Mouse (Mus musculus): ENCODE measurements around the gene Nhp2. TPM values are rescaled to one million over a fixed set of nuclear protein-coding genes. Genes with fewer than 3 reads are reported as not detected.
"Not testable (repeated sequence)": the region's sequence is repeated elsewhere in the genome, so short reads cannot be mapped to it uniquely, and the experiment has no call there.

The Nhp2 gene
- total RNA-seq, 2 experiments from 2014 or later, result 60.2 to 60.4 TPM

DNA sequence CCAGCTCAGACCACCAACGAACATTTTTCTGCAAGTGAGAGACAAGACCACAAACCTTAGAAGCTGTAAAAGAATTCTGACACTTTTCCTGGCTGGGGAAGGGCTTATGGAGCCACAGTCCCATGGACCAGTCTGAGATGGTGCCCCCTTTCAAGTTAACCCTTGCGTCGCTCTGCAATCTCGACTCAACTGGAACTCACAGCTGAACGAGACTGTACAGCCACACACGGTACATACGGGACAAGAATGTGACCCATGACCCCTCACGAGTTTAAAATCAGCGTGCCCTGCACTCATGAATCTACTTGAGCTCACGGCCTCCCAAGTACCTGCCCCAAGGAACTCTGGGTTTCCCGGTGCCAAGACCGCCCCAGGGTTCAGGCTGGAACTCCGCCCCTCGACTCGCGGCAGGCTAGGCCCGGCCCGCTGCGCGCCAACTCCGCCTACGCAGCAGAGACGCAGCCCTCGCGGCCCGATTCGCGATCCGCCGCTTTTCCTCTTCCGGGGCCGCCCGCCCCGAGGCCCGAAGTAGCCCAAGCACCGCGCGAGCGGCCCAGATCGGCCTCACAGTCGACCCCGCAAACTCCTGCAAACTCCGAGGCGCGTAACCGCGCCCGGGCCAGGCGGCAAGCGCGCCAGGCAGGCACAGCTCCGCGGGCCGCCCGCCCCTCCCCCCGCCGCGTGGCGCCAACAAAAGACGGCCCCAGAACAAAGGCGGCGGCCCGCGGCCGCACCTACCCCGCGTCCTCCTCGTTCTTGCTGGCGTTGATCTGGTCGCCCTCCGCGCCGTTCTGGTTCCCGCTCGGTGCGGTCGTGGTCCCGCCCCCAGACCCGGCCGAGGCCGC is 13.7 kb upstream of the Nhp2 start:
- DNase-seq, result peak; percentile 83
- intact Hi-C loops (cut with DNase I), result no loop called here

DNA sequence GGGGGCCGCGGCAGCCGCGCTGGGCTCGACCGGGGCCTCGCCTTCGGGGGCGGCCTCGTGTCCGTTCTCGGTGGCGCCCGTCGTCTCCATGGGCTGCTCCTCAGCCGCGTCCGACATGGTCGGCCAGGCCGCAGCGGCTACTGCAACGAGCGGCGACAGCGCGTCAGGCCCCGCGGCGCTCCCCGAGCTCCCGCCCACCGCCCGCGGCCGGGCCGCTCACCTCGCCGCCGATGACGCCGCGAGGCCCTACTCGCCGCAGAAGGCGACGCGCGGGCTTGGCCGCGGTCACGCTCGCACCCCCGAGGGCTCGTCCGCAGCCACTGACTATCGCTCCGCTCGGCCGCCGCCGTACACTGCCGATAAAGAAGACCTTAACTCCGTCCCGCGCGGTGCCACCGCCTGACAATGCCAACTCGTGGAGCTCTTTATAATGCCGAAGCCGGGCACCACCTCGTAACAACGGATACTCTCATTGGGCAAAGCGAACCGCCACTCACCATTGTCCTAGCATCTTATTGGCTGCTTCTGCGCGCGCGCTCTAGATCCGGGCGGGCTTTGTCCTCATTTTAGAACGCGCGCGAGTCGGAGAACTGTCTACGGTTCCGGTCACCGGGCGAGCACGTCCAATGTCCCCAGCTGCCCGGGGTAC is 13.0 kb upstream of the Nhp2 start, which contains the start of gene Hnrnpab:
Gene Hnrnpab, minus strand, starts transcription at position 401 of the 649 bp plus-strand sequence.
- DNase-seq, result peak; percentile 97
- intact Hi-C loops (cut with DNase I), result no loop called here

DNA sequence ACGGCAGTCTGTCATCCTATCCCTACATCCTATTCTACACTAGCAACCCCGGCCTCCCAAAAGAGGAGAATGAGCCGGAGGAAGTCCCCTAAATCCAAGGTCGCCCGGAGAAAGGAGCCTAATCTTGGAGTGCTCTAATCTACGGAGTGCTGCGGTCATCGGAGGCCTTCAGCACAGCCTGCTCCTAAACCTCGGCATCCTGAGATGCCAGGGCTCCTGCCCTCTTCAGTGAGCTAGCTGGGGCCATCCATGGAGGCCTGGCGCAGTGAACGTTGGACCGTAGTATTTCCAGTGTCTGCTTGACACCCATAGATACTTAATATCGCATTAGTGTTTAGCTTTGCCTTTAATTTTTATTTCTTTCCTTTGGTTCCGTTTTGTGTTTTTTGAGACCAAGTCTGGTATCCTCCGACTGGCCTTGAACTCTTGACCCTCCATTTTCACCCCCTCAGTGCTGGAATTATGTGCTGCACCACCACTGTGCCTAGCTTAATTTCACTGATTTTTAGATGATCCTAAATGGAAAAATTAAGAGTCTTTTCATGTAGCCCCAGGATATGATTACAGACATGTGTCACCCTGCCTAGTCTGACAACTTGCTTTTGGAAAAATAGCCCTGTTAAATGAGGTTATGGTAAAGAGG is 12.3 kb upstream of the Nhp2 start:
- DNase-seq, result no peak
- intact Hi-C loops (cut with DNase I), result no loop called here

DNA sequence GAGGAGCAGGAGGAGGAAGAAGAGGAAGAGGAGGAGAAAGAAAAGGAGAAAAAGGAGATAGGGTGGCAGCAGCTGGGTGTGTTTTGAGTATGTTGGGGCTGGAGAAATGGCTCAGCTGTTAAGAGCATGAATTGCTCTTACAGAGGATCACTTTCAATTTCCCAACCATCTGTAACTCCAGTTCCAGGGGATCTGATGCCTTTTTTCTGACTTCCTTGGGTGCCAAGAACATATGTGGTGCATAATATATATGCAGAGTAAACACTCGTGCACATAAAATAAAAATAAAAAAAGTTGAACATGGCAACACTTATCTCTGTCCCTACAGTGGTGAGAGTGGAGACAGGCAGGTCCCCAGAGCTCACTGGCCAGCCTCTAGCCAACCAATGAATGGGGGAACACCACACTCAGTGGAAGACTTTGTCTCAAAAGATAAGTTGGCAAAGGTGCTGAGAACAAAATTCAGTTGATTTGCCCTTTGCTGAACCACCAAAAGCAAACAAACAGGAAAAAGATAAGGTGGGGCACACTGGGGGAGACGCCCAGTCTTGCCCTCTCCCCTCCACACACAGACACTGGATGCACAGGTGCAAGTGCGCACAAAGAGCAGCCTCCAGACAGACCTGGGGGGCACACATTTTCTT is 10.1 kb upstream of the Nhp2 start:
- intact Hi-C loops (cut with DNase I), result no loop called here

DNA sequence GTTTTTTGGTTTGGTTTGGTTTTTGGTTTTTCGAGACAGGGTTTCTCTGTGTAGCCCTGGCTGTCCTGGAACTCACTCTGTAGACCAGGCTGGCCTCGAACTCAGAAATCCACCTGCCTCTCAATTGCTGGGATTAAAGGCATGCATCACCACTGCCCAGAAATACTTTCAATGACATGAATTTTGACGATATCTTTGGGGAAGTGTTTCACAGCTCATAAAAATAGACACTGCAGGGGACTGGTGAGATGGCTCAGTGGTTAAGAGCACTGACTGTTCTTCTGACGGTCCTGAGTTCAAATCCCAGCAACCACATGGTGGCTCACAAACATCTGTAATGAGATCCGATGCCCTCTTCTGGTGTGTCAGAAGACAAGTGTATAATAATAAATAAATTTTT is 9.6 kb upstream of the Nhp2 start:
- intact Hi-C loops (cut with DNase I); DNase-seq: not testable (repeated sequence)

More for the DNA sequence above, 10.1 kb upstream of the Nhp2 start:
- no peak for DNase-seq

DNA sequence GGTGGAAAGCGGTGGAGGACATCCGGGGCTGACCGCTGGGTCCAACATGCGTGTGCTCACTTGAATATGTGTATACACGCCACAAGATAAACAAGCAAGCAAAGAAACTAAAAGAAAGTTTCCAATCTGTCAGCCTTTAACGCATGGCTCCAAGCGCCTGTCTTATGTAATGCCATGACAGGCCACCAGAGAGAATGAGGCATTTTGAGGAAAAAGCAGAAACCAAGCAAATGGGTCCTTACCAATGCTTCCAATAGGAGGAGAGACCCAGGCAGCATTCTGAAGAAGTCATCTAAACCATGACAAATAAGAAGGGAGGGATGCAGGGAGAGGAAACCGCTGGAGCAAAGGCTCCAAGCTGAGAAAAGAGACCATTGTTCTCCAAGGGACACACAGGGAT is 5.3 kb upstream of the Nhp2 start:
- no peak for DNase-seq
- intact Hi-C loops (cut with DNase I), result no loop called here

DNA sequence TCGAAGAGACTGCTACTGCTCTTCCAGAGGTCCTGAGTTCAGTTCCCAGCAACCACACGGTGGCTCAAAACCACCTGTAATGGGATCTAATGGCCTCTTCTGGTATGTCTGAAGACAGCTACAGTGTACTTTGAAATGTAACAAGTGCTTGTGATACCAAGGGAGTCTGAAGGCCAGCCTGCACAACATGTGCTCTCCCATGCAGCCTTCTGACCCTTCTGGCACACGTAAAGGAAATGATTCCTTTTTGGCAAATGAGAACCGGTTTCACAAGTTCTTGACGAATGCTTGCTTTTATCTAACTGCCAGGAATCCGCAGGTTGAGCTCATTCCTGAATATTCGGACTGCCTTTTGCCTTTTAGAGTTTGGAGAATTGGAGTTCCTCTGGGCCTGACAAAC is 4.4 kb upstream of the Nhp2 start:
- intact Hi-C loops (cut with DNase I), result loop anchor here (5.0 kb wide), 1 partner anchor 67 kb away; no protein-coding TSS in a partner anchor

DNA sequence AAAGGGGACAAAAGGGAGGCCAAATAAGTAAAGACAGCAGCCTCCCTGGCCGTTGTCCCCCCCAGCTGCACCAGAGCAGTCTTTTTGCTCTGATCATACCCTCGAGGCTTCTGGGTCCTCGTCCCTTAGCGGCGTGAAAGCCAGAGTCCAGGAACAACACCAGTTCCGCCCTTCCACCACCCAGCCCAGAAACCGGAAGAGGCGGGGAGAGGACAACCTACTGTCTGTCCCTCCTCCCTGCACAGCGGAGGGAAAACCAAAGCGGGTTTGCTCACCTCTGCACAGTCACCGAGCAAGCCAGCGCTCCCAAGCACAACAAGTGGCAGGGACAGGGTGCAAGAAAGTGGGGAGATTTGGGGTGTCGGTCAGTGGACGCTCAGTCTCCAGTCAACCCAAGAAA is 3.9 kb upstream of the Nhp2 start:
- intact Hi-C loops (cut with DNase I), result loop anchor here (5.0 kb wide), 1 partner anchor 67 kb away; no protein-coding TSS in a partner anchor
- DNase-seq, result peak; percentile 34

More for the DNA sequence above, 4.4 kb upstream of the Nhp2 start:
- DNase-seq, result no peak

DNA sequence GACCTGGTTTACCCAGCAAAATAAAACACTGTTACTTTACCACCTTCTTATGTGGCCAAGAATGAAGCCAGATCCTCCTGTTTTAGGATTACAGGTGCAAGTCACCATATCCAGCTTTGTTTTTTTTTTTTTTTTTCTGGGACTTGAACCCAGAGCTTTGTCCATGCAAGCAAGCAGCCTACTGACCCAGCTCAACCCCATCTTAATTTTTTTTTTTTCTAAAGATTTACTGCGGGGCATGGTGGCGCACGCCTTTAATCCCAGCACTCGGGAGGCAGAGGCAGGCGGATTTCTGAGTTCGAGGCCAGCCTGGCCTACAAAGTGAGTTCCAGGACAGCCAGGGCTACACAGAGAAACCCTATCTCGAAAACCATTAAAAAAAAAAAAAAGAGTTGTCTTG is 3.4 kb upstream of the Nhp2 start:
- not testable (repeated sequence) for DNase-seq
- intact Hi-C loops (cut with DNase I), result loop anchor here (5.0 kb wide), 1 partner anchor 66 kb away; no protein-coding TSS in a partner anchor

DNA sequence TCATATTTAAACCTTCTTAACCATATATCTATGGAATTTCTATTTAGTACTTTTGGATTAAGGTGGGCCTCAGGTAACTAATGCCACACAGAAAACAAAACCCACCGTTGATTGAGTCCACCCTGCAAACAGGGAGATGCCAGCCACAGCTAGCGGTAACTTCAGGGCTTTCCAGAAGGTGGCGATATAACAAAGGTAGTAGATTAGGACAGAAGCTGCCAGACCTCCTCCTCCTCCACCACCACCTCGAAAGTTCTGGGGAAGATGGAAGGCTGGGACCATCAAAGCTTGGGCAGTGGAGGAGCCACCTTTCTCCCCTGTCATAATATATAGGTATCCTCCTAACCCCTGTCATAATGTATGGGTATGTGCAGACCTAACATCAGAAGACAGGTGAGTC is 1.8 kb upstream of the Nhp2 start:
- intact Hi-C loops (cut with DNase I), result loop anchor here (5.0 kb wide), 1 partner anchor 65 kb away; no protein-coding TSS in a partner anchor
- peak; percentile 75 for DNase-seq

DNA sequence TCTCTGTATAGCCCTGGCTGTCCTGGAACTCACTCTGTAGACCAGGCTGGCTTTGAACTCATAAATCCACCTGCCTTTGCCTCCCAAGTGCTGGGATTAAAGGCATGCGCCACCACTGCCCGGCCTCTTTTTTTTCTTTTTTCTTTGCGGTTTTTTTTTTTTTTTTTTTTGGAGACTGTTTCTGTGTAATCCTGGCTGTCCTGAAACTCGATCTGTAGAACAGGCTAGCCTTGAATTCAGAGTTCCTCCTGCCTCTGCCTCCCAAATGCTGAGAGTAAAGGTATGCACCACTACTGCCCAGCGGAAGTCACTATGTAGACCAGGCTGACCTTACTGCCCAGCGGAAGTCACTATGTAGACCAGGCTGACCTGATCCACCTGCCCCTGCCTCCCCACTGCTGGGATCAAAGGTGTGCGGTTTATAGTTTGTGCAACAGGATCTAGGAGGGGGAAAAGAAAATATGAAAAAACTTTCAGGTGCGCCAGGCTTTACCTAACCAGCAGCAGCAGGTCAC is 584 bp upstream of the Nhp2 start:
- intact Hi-C loops (cut with DNase I), result loop anchor here (5.0 kb wide), 1 partner anchor 63 kb away; no protein-coding TSS in a partner anchor

DNA sequence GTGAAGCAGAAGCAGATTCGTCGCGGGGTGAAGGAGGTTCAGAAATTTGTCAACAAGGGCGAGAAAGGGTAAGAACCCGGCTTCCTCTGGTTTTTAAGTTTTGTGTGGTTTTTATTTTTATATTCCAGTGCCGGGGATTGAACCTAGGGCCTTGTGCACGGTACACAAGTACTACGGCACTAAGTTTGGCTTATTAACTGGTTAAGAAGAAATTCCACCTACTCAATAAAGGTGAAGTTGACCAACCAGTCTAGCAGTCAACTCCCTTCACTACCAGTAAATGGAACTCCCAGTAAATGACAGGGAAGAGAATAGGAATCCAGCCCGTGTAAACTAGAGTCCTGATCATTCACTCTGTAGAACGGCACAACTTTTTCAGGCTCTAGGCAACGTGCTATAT is 549 bp downstream of the Nhp2 start:
- intact Hi-C loops (cut with DNase I), result no loop called here
- DNase-seq, result no peak

More for the DNA sequence above, 584 bp upstream of the Nhp2 start:
- no peak for DNase-seq

DNA sequence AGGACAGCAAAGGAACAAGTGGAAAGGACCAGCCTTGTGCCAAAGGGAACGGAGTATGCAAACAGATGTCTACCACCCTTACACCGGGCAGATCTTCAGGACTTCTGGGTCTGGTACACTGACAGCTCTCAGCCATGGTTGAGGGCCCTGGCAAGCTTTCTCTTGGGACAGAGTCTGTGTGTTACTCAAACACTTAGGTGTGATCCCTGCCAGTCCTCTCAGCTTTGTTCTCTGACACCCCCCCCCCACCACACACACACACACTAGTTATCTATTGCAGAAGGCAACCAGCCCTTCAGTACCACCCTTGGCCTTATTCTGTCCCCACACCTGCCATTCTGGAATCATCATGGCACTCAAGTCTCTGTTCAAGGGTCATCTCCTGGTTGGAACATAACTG is 2.2 kb downstream of the Nhp2 start:
- DNase-seq, result no peak
- intact Hi-C loops (cut with DNase I), result no loop called here

DNA sequence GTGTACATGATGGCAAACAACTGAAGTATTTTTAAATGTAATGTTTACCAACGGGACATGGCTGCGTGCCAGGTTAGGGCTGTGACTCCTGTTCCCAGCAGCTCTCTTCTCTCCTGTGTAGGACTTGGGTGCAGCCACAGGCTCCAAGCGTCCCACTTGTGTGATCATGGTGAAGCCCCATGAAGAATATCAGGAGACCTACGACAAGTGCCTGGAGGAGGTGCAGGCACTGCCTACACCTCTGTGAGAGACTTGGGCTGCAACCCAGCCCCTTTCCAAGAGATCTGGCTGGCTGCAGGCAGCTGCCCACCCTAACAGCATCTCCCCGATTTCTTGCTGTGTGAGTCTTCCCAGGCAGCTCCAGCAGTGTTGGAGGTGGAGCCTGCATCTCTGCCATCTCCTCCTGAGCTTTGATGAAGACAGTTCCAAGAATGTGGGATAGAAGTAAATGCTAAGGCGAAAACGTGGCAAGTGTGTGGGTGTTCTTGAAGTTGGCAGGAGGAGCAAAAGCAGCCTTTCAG is 3.5 kb downstream of the Nhp2 start:
- intact Hi-C loops (cut with DNase I), result no loop called here
- no peak for DNase-seq

DNA sequence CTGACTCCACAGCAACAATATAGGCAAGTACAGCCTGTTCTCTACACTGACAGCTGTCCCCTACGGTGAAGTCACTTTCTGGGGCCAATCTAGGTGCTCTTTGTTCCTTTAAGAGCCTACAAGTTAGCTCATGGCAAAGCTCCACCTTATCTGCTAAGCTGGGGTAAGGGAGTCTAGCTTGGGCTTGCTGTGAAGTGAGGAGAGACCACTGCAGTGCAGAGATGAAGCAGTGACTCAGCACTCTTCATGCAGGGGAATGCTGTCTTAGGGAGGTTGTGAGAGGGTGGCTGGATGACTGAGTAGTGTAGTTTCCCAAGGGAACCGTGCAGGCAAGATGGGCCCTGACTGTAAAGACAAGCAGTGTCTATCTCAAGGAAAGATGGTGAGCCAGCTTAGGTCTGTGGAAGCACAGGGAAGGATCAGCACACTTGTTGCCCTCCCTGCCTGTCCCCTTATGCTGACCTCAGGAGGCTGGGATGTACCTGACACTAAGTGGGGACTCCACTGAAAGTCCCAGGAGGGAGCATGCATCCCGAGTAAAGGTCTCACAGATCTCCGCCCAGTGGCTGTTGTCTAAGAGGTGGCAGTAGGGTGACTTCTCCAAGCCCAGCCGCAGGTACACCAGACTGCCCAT is 5.8 kb downstream of the Nhp2 start:
- intact Hi-C loops (cut with DNase I), result no loop called here

DNA sequence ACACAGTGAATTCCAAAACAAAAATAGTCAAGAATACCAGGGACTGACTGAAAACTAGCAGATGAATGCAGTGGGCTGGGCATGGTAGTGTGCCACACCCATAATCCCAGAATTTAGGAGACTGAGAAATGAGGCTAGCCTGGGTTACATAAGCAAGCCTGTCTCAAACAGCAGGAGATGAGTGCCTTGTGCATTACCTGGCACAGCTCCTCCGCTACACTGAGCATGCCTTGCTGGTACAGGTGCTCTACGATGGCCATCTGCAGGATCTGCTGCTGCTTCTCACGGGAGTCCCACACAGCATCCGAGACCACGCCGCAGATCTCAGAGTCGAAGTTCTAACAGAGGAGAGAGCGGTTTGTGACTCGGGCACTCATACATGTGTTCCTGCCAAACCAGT is 7.9 kb downstream of the Nhp2 start:
- intact Hi-C loops (cut with DNase I), result no loop called here
- no peak for DNase-seq

More for the DNA sequence above, 5.8 kb downstream of the Nhp2 start:
- no peak for DNase-seq

DNA sequence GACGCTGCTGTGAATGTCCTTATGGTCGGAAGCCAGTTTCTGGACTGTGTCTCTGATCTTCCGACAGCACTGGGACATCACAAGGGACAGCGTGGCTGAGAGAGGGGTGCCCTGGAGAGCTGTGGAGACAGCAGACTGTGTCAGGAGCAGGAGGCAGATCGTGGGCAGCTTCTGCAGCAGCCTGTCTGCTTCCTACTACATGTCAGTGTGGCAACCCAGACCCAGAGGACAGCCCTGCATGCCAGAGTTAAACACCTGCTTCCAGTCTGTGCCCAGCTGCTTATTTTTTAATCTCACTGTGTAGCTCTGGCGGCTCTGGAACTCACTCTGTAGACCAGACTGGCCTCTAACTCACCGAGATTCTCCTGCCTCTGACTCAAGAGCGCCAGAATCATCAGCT is 8.4 kb downstream of the Nhp2 start:
- intact Hi-C loops (cut with DNase I), result no loop called here
- DNase-seq, result no peak

DNA sequence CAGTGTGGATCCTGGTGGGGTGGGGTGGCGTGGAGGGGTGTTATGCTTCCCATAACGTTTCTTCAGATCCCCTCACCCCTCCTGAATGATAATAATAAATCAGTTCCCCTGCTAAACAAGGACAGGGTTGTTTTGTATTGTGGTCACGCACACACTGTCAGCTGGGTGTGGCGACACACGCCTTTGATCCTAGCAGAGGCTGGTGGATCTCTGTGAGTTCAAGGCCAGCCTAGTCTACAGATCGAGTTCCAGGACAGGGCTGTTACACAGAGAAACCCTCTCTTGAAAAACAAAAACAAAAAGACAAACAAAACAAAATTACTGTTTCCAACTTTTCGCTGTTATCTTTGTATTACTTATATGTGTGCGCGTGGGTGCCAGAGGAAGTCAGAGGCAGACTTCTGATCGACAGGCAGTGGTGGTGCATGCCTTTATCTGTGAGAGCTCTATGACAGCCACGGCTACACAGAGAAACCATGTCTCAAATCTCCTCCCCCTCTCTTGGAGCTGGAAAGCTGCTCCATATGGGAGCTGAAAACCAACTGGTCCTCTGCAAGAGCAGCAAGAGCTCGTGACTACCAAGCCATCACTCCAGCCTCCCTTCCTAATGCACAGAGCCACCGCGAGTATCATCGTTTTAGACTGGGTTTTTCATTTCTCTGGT is 10.2 kb downstream of the Nhp2 start:
- no peak for DNase-seq
- intact Hi-C loops (cut with DNase I), result no loop called here

DNA sequence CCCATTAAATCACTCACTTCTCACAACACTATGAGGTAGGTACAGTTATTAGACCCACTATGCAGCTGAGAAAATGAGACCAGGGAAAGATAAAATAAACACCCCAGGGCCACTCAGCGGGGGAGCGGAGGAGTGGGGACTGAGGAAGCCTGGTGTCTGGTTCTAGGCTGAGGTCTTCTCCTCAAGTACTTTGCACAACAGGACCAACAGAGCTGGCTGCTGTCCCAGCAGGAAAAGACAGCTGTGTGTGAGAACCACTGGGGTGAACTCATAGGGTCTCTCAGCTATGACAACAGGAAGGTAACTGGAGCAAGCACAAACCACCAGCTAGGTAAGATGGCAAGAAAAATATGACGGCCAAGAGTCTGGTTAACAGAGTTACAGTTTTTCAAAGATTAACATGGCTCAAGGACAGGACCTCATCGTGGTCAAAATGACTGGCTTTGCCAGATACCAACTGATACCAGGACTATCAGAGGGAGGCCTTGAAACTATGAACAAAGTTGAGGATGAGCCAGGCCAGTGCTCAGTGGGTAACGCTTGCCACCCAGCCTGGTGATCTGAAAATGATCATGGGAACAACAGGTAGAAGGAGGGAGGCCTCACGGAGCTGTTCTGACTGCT is 12.7 kb downstream of the Nhp2 start:
- DNase-seq, result no peak
- intact Hi-C loops (cut with DNase I), result no loop called here
